Comparison of ENCODE assay signal across 24 mouse cellular contexts in genomic region chr11:24255201-24256060, GRCm38 (mm10).
DNase-seq lines count a peak whose midpoint lies in the region; ATAC-seq and TF ChIP-seq lines count a peak whose summit lies in the region.
"Had no signal": no experiment of that assay in that cellular context is flagged by ENCODE, and none has a peak within 500 bp of the region (broad histone marks: within the 10 kb centered on the region; RNA-seq: fewer than 3 reads in every experiment).

No protein-coding gene starts in this region.

- 0 out of 2 replicates have a peak, but pooled peaks have one; percentile 14 for ATAC-seq in neural tube, embryonic 12.5 days (ENCODE audit: low FRiP score, low read depth)
- no peak for ATAC-seq in limb, embryonic 15.5 days (ENCODE audit: insufficient number of reproducible peaks, low FRiP score, low TSS enrichment, low read depth)
- no peak for ATAC-seq in erythroid progenitor cell, adult 5-6 weeks (replicated peaks; ENCODE audit: low FRiP score, poor library complexity, severe bottlenecking)
- ATAC-seq: hindbrain, embryonic 16.5 days; intestine, embryonic 16.5 days had no signal

- H3K9me3 ChIP-seq in neural tube, embryonic 12.5 days: no peaks in the 10 kb centered on the region
- H3K9me3 ChIP-seq in limb, embryonic 15.5 days: no peaks in the 10 kb centered on the region
- H3K9me3 ChIP-seq: embryonic facial prominence, embryonic 15.5 days; kidney, embryonic 15.5 days; megakaryocyte, embryonic 14.5 days; stomach, embryonic 15.5 days had no signal

- H3K4me2 ChIP-seq in neural tube, embryonic 12.5 days (replicated peaks): no peak overlapping the region
- peak overlapping the region; percentile 30; the same call in 1 of the 2 replicates for H3K4me2 ChIP-seq in limb, embryonic 15.5 days
- H3K4me2 ChIP-seq: embryonic facial prominence, embryonic 15.5 days; kidney, embryonic 15.5 days; stomach, embryonic 15.5 days had no signal

- 82% methylated on average over 22 of the region's 22 CpGs for WGBS in neural tube, embryonic 12.5 days
- 50% methylated on average over 22 of the region's 22 CpGs for WGBS in bone marrow, adult 2 months
- WGBS in limb, embryonic 15.5 days: 69% methylated on average over 22 of the region's 22 CpGs

- H3K27ac ChIP-seq in neural tube, embryonic 12.5 days: no peak overlapping the region
- H3K27ac ChIP-seq in bone marrow, adult 2 months (ENCODE audit: control insufficient read depth, insufficient read depth, low read depth, low read length, poor library complexity): peak overlapping the region; percentile 59
- H3K27ac ChIP-seq in limb, embryonic 15.5 days: no peak overlapping the region
- H3K27ac ChIP-seq: embryonic facial prominence, embryonic 15.5 days; kidney, embryonic 15.5 days; stomach, embryonic 15.5 days had no signal

- no peak for DNase-seq in neural tube, embryonic 10.5 days (ENCODE audit: extremely low spot score, low spot score)
- peak; percentile 75 to 82 for DNase-seq in spleen, postnatal 36 days (ENCODE audit: low spot score in 2 of 2)
- DNase-seq in right cerebral cortex, postnatal 36 days (ENCODE audit: low spot score in 2 of 2): no peak
- no peak for DNase-seq in layer of hippocampus, adult 9-11 months
- DNase-seq: adrenal gland, adult 8-10 months; cerebellum, adult 18-20 months; cerebellum, postnatal 25 days; heart, adult 18-20 months; heart, postnatal 36 days; kidney, postnatal 4 days; liver; lung, adult 18-20 months; lung, postnatal 14 days; right cerebral cortex, postnatal 4 days had no signal

- H3K4me1 ChIP-seq in neural tube, embryonic 12.5 days: no peaks in the 10 kb centered on the region; the same call in 1 of the 2 replicates
- peaks cover 3% of the 10 kb centered on the region for H3K4me1 ChIP-seq in bone marrow, adult 2 months (ENCODE audit: control insufficient read depth, insufficient read depth, low read length)
- no peaks in the 10 kb centered on the region for H3K4me1 ChIP-seq in limb, embryonic 15.5 days
- H3K4me1 ChIP-seq: embryonic facial prominence, embryonic 15.5 days; stomach, embryonic 15.5 days had no signal

- H3K36me3 ChIP-seq in neural tube, embryonic 12.5 days: no peaks in the 10 kb centered on the region
- no peaks in the 10 kb centered on the region for H3K36me3 ChIP-seq in limb, embryonic 15.5 days
- H3K36me3 ChIP-seq: embryonic facial prominence, embryonic 15.5 days; kidney, embryonic 15.5 days; stomach, embryonic 15.5 days had no signal

- no peak for TF ChIP-seq CTCF in bone marrow, adult 2 months (IDR thresholded peaks at IDR 0.05; ENCODE audit: control insufficient read depth, insufficient read depth, low read length)

- no peak overlapping the region for H3K4me3 ChIP-seq in neural tube, embryonic 12.5 days
- no peak overlapping the region for H3K4me3 ChIP-seq in bone marrow, adult 2 months (replicated peaks; ENCODE audit: control insufficient read depth, low read depth, low read length)
- H3K4me3 ChIP-seq in limb, embryonic 15.5 days: no peak overlapping the region
- H3K4me3 ChIP-seq: embryonic facial prominence, embryonic 15.5 days; kidney, embryonic 15.5 days; megakaryocyte, embryonic 14.5 days; stomach, embryonic 15.5 days had no signal

- H3K27me3 ChIP-seq in neural tube, embryonic 12.5 days (replicated peaks): no peaks in the 10 kb centered on the region
- no peaks in the 10 kb centered on the region for H3K27me3 ChIP-seq in limb, embryonic 15.5 days
- H3K27me3 ChIP-seq: embryonic facial prominence, embryonic 15.5 days; stomach, embryonic 15.5 days had no signal

- no peak for TF ChIP-seq POLR2A in bone marrow, adult 2 months (IDR thresholded peaks at IDR 0.05; ENCODE audit: borderline replicate concordance, control insufficient read depth, low read depth, low read length)

- no peak overlapping the region for H3K9ac ChIP-seq in neural tube, embryonic 12.5 days
- no peak overlapping the region for H3K9ac ChIP-seq in limb, embryonic 15.5 days
- H3K9ac ChIP-seq: embryonic facial prominence, embryonic 15.5 days; kidney, embryonic 15.5 days; stomach, embryonic 15.5 days had no signal

Comparison
In these comparisons a context has a peak if more than half of its experiments do, and no peak if none do; other contexts are left out.
1. DNase-seq: peak in spleen, postnatal 36 days (2 of 2); none in neural tube, embryonic 10.5 days (single experiment), right cerebral cortex, postnatal 36 days (0 of 2) and layer of hippocampus, adult 9-11 months (single experiment).